Mouse (Mus musculus): ENCODE data around the gene Lyrm1. TPM values are rescaled to one million over a fixed set of nuclear protein-coding genes. Genes with fewer than 3 reads are reported as not detected.

Lyrm1 gene
- polyA plus RNA-seq, 1 experiment from 2014 or later, result 7.8 TPM

- no peak overlapping the region for H3K4me2 ChIP-seq
- H3K9me3 ChIP-seq, result no peaks in the 10 kb centered on the region
- H3K36me3 ChIP-seq, result no peaks in the 10 kb centered on the region
- H3K4me3 ChIP-seq (replicated peaks), result no peak overlapping the region
- no peaks in the 10 kb centered on the region for H3K27me3 ChIP-seq (replicated peaks)
- no peak overlapping the region for H3K9ac ChIP-seq
- WGBS, result 61% methylated on average over 5 of the region's 5 CpGs
- no peak overlapping the region for H3K27ac ChIP-seq
- ATAC-seq (ENCODE audit: insufficient read depth, low FRiP score, low read depth), result no peak
- no peaks in the 10 kb centered on the region for H3K4me1 ChIP-seq
These were observed 41.4 kb downstream of the Lyrm1 start for GRCm38 (mm10) chr7:119937036-119937435.

GRCm38 (mm10) chr7:119941569-119941968, 45.9 kb downstream of the Lyrm1 start:
- no peak for ATAC-seq (ENCODE audit: insufficient read depth, low FRiP score, low read depth)
- H3K27ac ChIP-seq, result no peak overlapping the region
- H3K4me3 ChIP-seq (replicated peaks), result no peak overlapping the region
- H3K36me3 ChIP-seq, result no peaks in the 10 kb centered on the region
- H3K4me1 ChIP-seq, result no peaks in the 10 kb centered on the region
- no peaks in the 10 kb centered on the region for H3K27me3 ChIP-seq (replicated peaks)
- H3K9ac ChIP-seq, result no peak overlapping the region
- 57% methylated on average over 2 of the region's 2 CpGs for WGBS
- no peaks in the 10 kb centered on the region for H3K9me3 ChIP-seq
- no peak overlapping the region for H3K4me2 ChIP-seq

DNA sequence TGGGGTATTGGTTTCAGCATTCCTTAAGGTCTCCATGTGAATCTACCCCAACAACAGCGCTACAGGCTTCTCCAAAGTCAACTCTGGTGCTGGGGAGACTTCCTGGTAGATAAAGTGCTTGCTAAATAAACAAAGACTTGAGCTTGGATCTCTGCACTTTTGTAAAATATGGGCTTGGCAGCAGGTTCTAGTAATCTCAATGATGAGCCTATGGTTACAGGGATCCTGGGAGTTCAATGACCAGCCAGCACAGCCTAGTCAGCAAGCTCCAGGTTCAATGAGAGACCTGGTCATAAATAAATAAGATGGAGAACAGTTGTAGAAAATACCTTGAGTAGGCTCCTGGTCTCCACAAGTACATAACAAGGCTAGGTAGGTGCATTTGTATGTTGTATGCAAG, 58.4 kb downstream of the Lyrm1 start:
- Histone ChIP-seq H3K4me1 (no peaks in the 10 kb centered on the region), H3K9ac (no peak overlapping the region), H3K36me3 (no peaks in the 10 kb centered on the region), H3K27ac (no peak overlapping the region), H3K4me3 (replicated peaks) (no peak overlapping the region), H3K27me3 (replicated peaks) (no peaks in the 10 kb centered on the region), H3K9me3 (no peaks in the 10 kb centered on the region), H3K4me2 (no peak overlapping the region)
- 72% methylated on average over 1 of the region's 1 CpGs for WGBS
- ATAC-seq (ENCODE audit: insufficient read depth, low FRiP score, low read depth), result no peak

GRCm38 (mm10) chr7:119957421-119957820, 61.8 kb downstream of the Lyrm1 start:
- H3K9ac ChIP-seq, result no peak overlapping the region
- H3K27me3 ChIP-seq (replicated peaks), result no peaks in the 10 kb centered on the region
- ATAC-seq (ENCODE audit: insufficient read depth, low FRiP score, low read depth), result no peak
- H3K27ac ChIP-seq, result no peak overlapping the region
- no peaks in the 10 kb centered on the region for H3K4me1 ChIP-seq
- H3K9me3 ChIP-seq, result no peaks in the 10 kb centered on the region
- no peak overlapping the region for H3K4me2 ChIP-seq
- H3K36me3 ChIP-seq, result no peaks in the 10 kb centered on the region
- no peak overlapping the region for H3K4me3 ChIP-seq (replicated peaks)

GRCm38 (mm10) chr7:119959091-119959490, 63.4 kb downstream of the Lyrm1 start:
- Histone ChIP-seq H3K27ac (no peak overlapping the region), H3K4me1 (no peaks in the 10 kb centered on the region), H3K27me3 (replicated peaks) (no peaks in the 10 kb centered on the region), H3K9ac (no peak overlapping the region), H3K36me3 (no peaks in the 10 kb centered on the region), H3K4me3 (replicated peaks) (no peak overlapping the region), H3K9me3 (no peaks in the 10 kb centered on the region), H3K4me2 (no peak overlapping the region)
- WGBS, result 63% methylated on average over 4 of the region's 4 CpGs
- no peak for ATAC-seq (ENCODE audit: insufficient read depth, low FRiP score, low read depth)

DNA sequence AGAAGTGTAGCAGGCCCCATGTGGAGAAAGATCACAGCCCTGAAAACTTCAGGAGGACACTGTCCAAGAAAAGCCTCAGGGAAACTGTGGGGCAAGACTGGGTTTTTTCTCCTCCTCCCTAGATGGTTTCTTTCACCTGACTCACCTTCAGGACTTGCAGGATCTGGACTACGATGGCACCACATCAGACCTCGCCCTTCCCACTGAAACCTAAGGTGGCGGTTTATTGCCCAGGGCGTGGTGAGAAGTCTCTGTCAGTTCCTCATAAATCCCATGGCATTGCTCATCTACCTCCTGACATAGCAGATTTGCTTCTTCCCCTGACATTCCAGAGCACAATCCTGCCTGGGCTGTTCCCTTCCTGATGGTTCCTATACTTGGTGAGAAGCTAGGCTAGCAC, 63.8 kb downstream of the Lyrm1 start:
- H3K36me3 ChIP-seq, result no peaks in the 10 kb centered on the region

DNA sequence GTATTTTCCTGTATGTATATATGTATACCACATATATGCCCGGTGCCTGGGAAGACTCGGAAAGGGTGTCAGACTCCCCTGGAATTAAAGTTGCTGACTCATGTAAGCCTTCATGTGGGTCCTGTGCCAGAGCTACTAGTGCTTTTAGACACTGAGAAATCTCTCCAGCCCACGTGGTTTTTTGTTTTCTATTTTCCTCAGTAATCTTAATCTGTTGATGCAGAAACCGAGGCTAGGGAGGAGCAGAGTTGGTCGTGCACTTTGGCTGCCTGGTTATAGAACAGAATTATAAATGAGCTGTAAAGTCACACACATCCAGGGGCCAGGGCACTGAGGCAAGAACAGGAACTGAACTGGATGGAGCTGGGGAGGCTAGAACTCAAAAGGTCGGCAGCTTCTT, 64.3 kb downstream of the Lyrm1 start:
- H3K27me3 ChIP-seq (replicated peaks), result no peaks in the 10 kb centered on the region
- no peaks in the 10 kb centered on the region for H3K9me3 ChIP-seq
- no peaks in the 10 kb centered on the region for H3K4me1 ChIP-seq
- no peaks in the 10 kb centered on the region for H3K36me3 ChIP-seq
- ATAC-seq (ENCODE audit: insufficient read depth, low FRiP score, low read depth), result no peak
- H3K4me3 ChIP-seq (replicated peaks), result no peak overlapping the region
- 71% methylated on average over 6 of the region's 6 CpGs for WGBS
- no peak overlapping the region for H3K27ac ChIP-seq
- H3K4me2 ChIP-seq, result no peak overlapping the region
- no peak overlapping the region for H3K9ac ChIP-seq

More for the DNA sequence above, 63.8 kb downstream of the Lyrm1 start:
- no peaks in the 10 kb centered on the region for H3K9me3 ChIP-seq
- H3K4me3 ChIP-seq (replicated peaks), result no peak overlapping the region
- H3K27ac ChIP-seq, result no peak overlapping the region
- no peaks in the 10 kb centered on the region for H3K4me1 ChIP-seq
- H3K9ac ChIP-seq, result no peak overlapping the region
- ATAC-seq (ENCODE audit: insufficient read depth, low FRiP score, low read depth), result no peak
- H3K4me2 ChIP-seq, result no peak overlapping the region
- 87% methylated on average over 4 of the region's 4 CpGs for WGBS
- no peaks in the 10 kb centered on the region for H3K27me3 ChIP-seq (replicated peaks)

DNA sequence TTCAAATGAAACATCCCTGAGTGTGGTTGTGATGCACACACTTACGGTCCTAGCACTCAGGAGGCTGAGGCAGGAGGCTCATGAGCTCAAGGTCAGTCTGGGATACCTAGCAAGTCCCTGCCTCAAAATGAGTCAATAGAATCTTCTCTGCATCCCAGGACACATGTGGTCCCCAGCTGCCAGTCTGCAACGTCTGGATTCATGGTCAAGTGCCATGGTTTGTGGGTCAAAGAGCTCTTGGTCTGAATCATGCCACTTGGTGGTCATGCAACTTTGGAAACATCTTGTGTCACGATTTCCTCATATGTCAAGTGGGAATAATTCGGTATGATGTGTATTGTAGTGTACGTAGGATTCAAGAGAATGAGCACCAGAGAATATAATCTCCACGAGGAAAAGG, 64.9 kb downstream of the Lyrm1 start:
- H3K36me3 ChIP-seq, result no peaks in the 10 kb centered on the region
- no peak overlapping the region for H3K4me3 ChIP-seq (replicated peaks)
- H3K27ac ChIP-seq, result no peak overlapping the region
- H3K9ac ChIP-seq, result no peak overlapping the region
- no peak overlapping the region for H3K4me2 ChIP-seq
- ATAC-seq (ENCODE audit: insufficient read depth, low FRiP score, low read depth), result no peak
- no peaks in the 10 kb centered on the region for H3K9me3 ChIP-seq
- 75% methylated on average over 6 of the region's 6 CpGs for WGBS
- no peaks in the 10 kb centered on the region for H3K27me3 ChIP-seq (replicated peaks)
- H3K4me1 ChIP-seq, result no peaks in the 10 kb centered on the region

- H3K4me1 ChIP-seq, result no peaks in the 10 kb centered on the region
- ATAC-seq (ENCODE audit: insufficient read depth, low FRiP score, low read depth), result no peak
- H3K36me3 ChIP-seq, result no peaks in the 10 kb centered on the region
- H3K4me3 ChIP-seq (replicated peaks), result no peak overlapping the region
- H3K9ac ChIP-seq, result no peak overlapping the region
- no peak overlapping the region for H3K27ac ChIP-seq
- 52% methylated on average over 2 of the region's 2 CpGs for WGBS
- no peak overlapping the region for H3K4me2 ChIP-seq
- H3K9me3 ChIP-seq, result no peaks in the 10 kb centered on the region
- no peaks in the 10 kb centered on the region for H3K27me3 ChIP-seq (replicated peaks)
These were observed 65.4 kb downstream of the Lyrm1 start for GRCm38 (mm10) chr7:119961107-119961506.

DNA sequence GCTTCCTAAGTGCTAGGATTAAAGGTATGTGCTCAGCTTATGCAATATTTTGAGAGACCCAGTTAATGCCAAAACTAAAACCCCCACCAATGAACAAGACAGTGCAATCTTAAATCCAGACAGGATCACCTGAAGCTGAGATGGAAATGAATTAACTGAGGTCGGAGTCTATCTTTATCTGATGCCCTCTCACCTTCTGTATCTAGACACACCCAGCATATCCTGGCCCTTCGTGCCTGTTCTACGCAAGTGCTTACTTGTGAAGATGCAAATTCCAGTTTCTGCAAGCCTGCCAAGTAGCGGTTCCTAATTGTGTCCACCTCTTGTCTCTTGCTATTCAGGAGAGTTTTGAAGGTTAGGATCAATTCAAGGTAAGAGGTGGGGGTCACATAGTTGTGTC, 69.5 kb downstream of the Lyrm1 start:
- H3K27ac ChIP-seq, result no peak overlapping the region
- H3K4me3 ChIP-seq (replicated peaks), result no peak overlapping the region
- no peaks in the 10 kb centered on the region for H3K9me3 ChIP-seq
- WGBS, result 73% methylated on average over 4 of the region's 4 CpGs
- H3K27me3 ChIP-seq (replicated peaks), result no peaks in the 10 kb centered on the region
- H3K36me3 ChIP-seq, result no peaks in the 10 kb centered on the region
- H3K4me2 ChIP-seq, result no peak overlapping the region
- ATAC-seq (ENCODE audit: insufficient read depth, low FRiP score, low read depth), result no peak
- no peaks in the 10 kb centered on the region for H3K4me1 ChIP-seq
- no peak overlapping the region for H3K9ac ChIP-seq

- no peaks in the 10 kb centered on the region for H3K27me3 ChIP-seq (replicated peaks)
- H3K4me3 ChIP-seq (replicated peaks), result no peak overlapping the region
- H3K9ac ChIP-seq, result no peak overlapping the region
- H3K4me1 ChIP-seq, result no peaks in the 10 kb centered on the region
- no peaks in the 10 kb centered on the region for H3K9me3 ChIP-seq
- H3K36me3 ChIP-seq, result no peaks in the 10 kb centered on the region
- no peak for ATAC-seq (ENCODE audit: insufficient read depth, low FRiP score, low read depth)
- H3K27ac ChIP-seq, result no peak overlapping the region
- H3K4me2 ChIP-seq, result no peak overlapping the region
- WGBS, result 81% methylated on average over 9 of the region's 9 CpGs
These were observed 70.2 kb downstream of the Lyrm1 start for GRCm38 (mm10) chr7:119965651-119966395.

- Histone ChIP-seq H3K4me1 (no peaks in the 10 kb centered on the region), H3K9me3 (no peaks in the 10 kb centered on the region), H3K27me3 (replicated peaks) (no peaks in the 10 kb centered on the region), H3K9ac (no peak overlapping the region), H3K36me3 (no peaks in the 10 kb centered on the region), H3K4me2 (no peak overlapping the region), H3K27ac (no peak overlapping the region), H3K4me3 (replicated peaks) (no peak overlapping the region)
- 69% methylated on average over 2 of the region's 2 CpGs for WGBS
- no peak for ATAC-seq (ENCODE audit: insufficient read depth, low FRiP score, low read depth)
These were observed 73.7 kb downstream of the Lyrm1 start for GRCm38 (mm10) chr7:119969320-119969719.

- ATAC-seq (ENCODE audit: insufficient read depth, low FRiP score, low read depth), result no peak
- Histone ChIP-seq H3K4me1 (no peaks in the 10 kb centered on the region), H3K36me3 (no peaks in the 10 kb centered on the region), H3K9me3 (no peaks in the 10 kb centered on the region), H3K27ac (no peak overlapping the region), H3K4me3 (replicated peaks) (no peak overlapping the region), H3K4me2 (no peak overlapping the region), H3K9ac (no peak overlapping the region), H3K27me3 (replicated peaks) (no peaks in the 10 kb centered on the region)
- 75% methylated on average over 5 of the region's 5 CpGs for WGBS
These were observed 78.6 kb downstream of the Lyrm1 start for GRCm38 (mm10) chr7:119974214-119974613.

Measured in stomach, embryonic 15.5 days (tissue).